Mouse (Mus musculus): ENCODE data around the gene Prkcb. TPM values are rescaled to one million over a fixed set of nuclear protein-coding genes. Genes with fewer than 3 reads are reported as not detected.

Gene Prkcb
- polyA plus RNA-seq, 1 experiment: 0.83 TPM

- TF ChIP-seq GATA1 (IDR thresholded peaks at IDR 0.05; ENCODE audit: borderline replicate concordance, low read length): no peak
- no peak for TF ChIP-seq FLI1 (IDR thresholded peaks at IDR 0.05; ENCODE audit: low read length)
- Histone ChIP-seq H3K9me3 (peaks cover 6% of the 10 kb centered on the region), H3K27me3 (replicated peaks) (peaks cover 20% of the 10 kb centered on the region), H3K4me1 (peaks cover 28% of the 10 kb centered on the region), H3K4me3 (replicated peaks) (no peak overlapping the region), H3K36me3 (replicated peaks; ENCODE audit: low read length) (no peaks in the 10 kb centered on the region)
Measured at GRCm38 (mm10) chr7:122377967-122378366, 89.4 kb downstream of the Prkcb start.

- no peak for TF ChIP-seq GATA1 (IDR thresholded peaks at IDR 0.05; ENCODE audit: borderline replicate concordance, low read length)
- TF ChIP-seq FLI1 (IDR thresholded peaks at IDR 0.05; ENCODE audit: low read length): no peak
- Histone ChIP-seq H3K4me3 (replicated peaks) (no peak overlapping the region), H3K27me3 (replicated peaks) (peaks cover 20% of the 10 kb centered on the region), H3K9me3 (peaks cover 6% of the 10 kb centered on the region), H3K36me3 (replicated peaks; ENCODE audit: low read length) (no peaks in the 10 kb centered on the region), H3K4me1 (peaks cover 28% of the 10 kb centered on the region)
Measured at GRCm38 (mm10) chr7:122378473-122378872, 89.9 kb downstream of the Prkcb start.

- Histone ChIP-seq H3K9me3 (peaks cover 6% of the 10 kb centered on the region), H3K4me3 (replicated peaks) (no peak overlapping the region), H3K27me3 (replicated peaks) (peaks cover 20% of the 10 kb centered on the region), H3K36me3 (replicated peaks; ENCODE audit: low read length) (no peaks in the 10 kb centered on the region), H3K4me1 (peaks cover 28% of the 10 kb centered on the region)
- TF ChIP-seq FLI1 (IDR thresholded peaks at IDR 0.05; ENCODE audit: low read length) (no peak), GATA1 (IDR thresholded peaks at IDR 0.05; ENCODE audit: borderline replicate concordance, low read length) (no peak)
Measured at GRCm38 (mm10) chr7:122379292-122379691, 90.7 kb downstream of the Prkcb start.

GRCm38 (mm10) chr7:122380336-122381130 is 92.0 kb downstream of the Prkcb start:
- Histone ChIP-seq H3K4me3 (replicated peaks) (no peak overlapping the region), H3K4me1 (peaks cover 28% of the 10 kb centered on the region), H3K9me3 (peaks cover 6% of the 10 kb centered on the region), H3K36me3 (replicated peaks; ENCODE audit: low read length) (no peaks in the 10 kb centered on the region), H3K27me3 (replicated peaks) (peaks cover 26% of the 10 kb centered on the region)
- TF ChIP-seq GATA1 (IDR thresholded peaks at IDR 0.05; ENCODE audit: borderline replicate concordance, low read length) (no peak), FLI1 (IDR thresholded peaks at IDR 0.05; ENCODE audit: low read length) (no peak)

GRCm38 (mm10) chr7:122381560-122381959 is 93.0 kb downstream of the Prkcb start:
- peaks cover 26% of the 10 kb centered on the region for H3K27me3 ChIP-seq (replicated peaks)
- H3K4me3 ChIP-seq (replicated peaks): no peak overlapping the region
- H3K4me1 ChIP-seq: peaks cover 24% of the 10 kb centered on the region
- TF ChIP-seq FLI1 (IDR thresholded peaks at IDR 0.05; ENCODE audit: low read length) (no peak), GATA1 (IDR thresholded peaks at IDR 0.05; ENCODE audit: borderline replicate concordance, low read length) (no peak)
- no peaks in the 10 kb centered on the region for H3K36me3 ChIP-seq (replicated peaks; ENCODE audit: low read length)
- peaks cover 6% of the 10 kb centered on the region for H3K9me3 ChIP-seq

- Histone ChIP-seq H3K4me1 (peaks cover 32% of the 10 kb centered on the region), H3K36me3 (replicated peaks; ENCODE audit: low read length) (no peaks in the 10 kb centered on the region), H3K9me3 (peaks cover 6% of the 10 kb centered on the region), H3K27me3 (replicated peaks) (peaks cover 26% of the 10 kb centered on the region), H3K4me3 (replicated peaks) (no peak overlapping the region)
- TF ChIP-seq GATA1 (IDR thresholded peaks at IDR 0.05; ENCODE audit: borderline replicate concordance, low read length) (no peak), FLI1 (IDR thresholded peaks at IDR 0.05; ENCODE audit: low read length) (no peak)
Measured at GRCm38 (mm10) chr7:122383260-122383659, 94.7 kb downstream of the Prkcb start.

- peaks cover 42% of the 10 kb centered on the region for H3K4me1 ChIP-seq
- H3K4me3 ChIP-seq (replicated peaks): no peak overlapping the region
- H3K27me3 ChIP-seq (replicated peaks): peaks cover 24% of the 10 kb centered on the region
- TF ChIP-seq FLI1 (IDR thresholded peaks at IDR 0.05; ENCODE audit: low read length) (no peak), GATA1 (IDR thresholded peaks at IDR 0.05; ENCODE audit: borderline replicate concordance, low read length) (no peak)
- peaks cover 6% of the 10 kb centered on the region for H3K9me3 ChIP-seq
- no peaks in the 10 kb centered on the region for H3K36me3 ChIP-seq (replicated peaks; ENCODE audit: low read length)
Measured at GRCm38 (mm10) chr7:122384891-122385290, 96.3 kb downstream of the Prkcb start.

- no peak overlapping the region for H3K4me3 ChIP-seq (replicated peaks)
- peaks cover 6% of the 10 kb centered on the region for H3K9me3 ChIP-seq
- peaks cover 16% of the 10 kb centered on the region for H3K27me3 ChIP-seq (replicated peaks)
- TF ChIP-seq GATA1 (IDR thresholded peaks at IDR 0.05; ENCODE audit: borderline replicate concordance, low read length): no peak
- no peaks in the 10 kb centered on the region for H3K36me3 ChIP-seq (replicated peaks; ENCODE audit: low read length)
- H3K4me1 ChIP-seq: peaks cover 51% of the 10 kb centered on the region
Measured at GRCm38 (mm10) chr7:122386567-122386966, 98.0 kb downstream of the Prkcb start.

GRCm38 (mm10) chr7:122387896-122388295 is 99.3 kb downstream of the Prkcb start:
- Histone ChIP-seq H3K4me1 (peaks cover 55% of the 10 kb centered on the region), H3K4me3 (replicated peaks) (no peak overlapping the region), H3K9me3 (peaks cover under 1% of the 10 kb centered on the region), H3K36me3 (replicated peaks; ENCODE audit: low read length) (no peaks in the 10 kb centered on the region), H3K27me3 (replicated peaks) (peaks cover 8% of the 10 kb centered on the region)
- TF ChIP-seq GATA1 (IDR thresholded peaks at IDR 0.05; ENCODE audit: borderline replicate concordance, low read length) (no peak), FLI1 (IDR thresholded peaks at IDR 0.05; ENCODE audit: low read length) (no peak)

GRCm38 (mm10) chr7:122388858-122389257 is 100.3 kb downstream of the Prkcb start:
- Histone ChIP-seq H3K36me3 (replicated peaks; ENCODE audit: low read length) (no peaks in the 10 kb centered on the region), H3K27me3 (replicated peaks) (peaks cover 8% of the 10 kb centered on the region), H3K4me3 (replicated peaks) (peak overlapping the region; percentile 35), H3K4me1 (peaks cover 55% of the 10 kb centered on the region), H3K9me3 (no peaks in the 10 kb centered on the region)
- TF ChIP-seq GATA1 (IDR thresholded peaks at IDR 0.05; ENCODE audit: borderline replicate concordance, low read length) (no peak), FLI1 (IDR thresholded peaks at IDR 0.05; ENCODE audit: low read length) (no peak)

Measured in megakaryocyte, embryonic 14.5 days (primary cell).